Mouse (Mus musculus) liver, postnatal 0 days (tissue): ENCODE data around the gene Afdn.

Experiments
- CTCF ChIP-seq: sonication (generic); IDR thresholded peaks from 2 replicates; pipeline ENCODE4 v1.5.1; 2016; ENCODE audit warnings: antibody characterized with exemption, low read depth
- EP300 ChIP-seq: IDR thresholded peaks from 2 replicates; pipeline ENCODE4 v1.6.1; 2016; ENCODE audit warnings: antibody characterized with exemption, low read depth, mild to moderate bottlenecking

GRCm38 (mm10) chr17:13746330-13746729, 14.0 kb upstream of the Afdn start:
- TF ChIP-seq EP300 = no peak
- TF ChIP-seq CTCF = no peak
